Mouse (Mus musculus): ENCODE measurements at regions not wholly inside any gene's neighbourhood (a gene's known extent, or its start where the extent isn't known, plus 50 kb on each side); places are given as distances from the start of the nearest gene placed in this dataset.

DNA sequence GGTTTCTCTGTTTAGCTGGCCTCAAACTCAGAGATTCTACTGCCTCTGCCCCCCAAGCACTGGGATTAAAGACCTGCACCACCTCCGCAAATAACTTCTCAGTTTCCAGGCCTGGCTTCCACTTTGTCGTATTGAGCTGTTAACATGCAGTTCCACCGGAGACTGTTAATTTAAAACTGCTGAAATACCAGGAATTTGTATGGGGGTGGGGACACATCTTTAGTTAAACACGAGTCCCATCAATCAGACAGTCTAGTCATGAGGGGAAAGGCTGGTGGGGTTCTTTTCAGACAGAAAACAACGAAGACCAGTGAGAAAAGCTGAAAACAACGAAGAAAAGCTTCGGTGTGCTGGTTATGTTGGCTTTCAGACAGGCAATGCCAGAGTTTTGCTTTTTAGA is 227.5 kb downstream of the Csl start:
- TF ChIP-seq CTCF (IDR thresholded peaks at IDR 0.05; ENCODE audit: borderline replicate concordance, extremely low read depth, insufficient read depth, insufficient read length) (no peak), POLR2A (IDR thresholded peaks at IDR 0.05; ENCODE audit: borderline replicate concordance, extremely low read depth, insufficient read depth, insufficient read length, poor library complexity, severe bottlenecking) (no peak)
